Mouse (Mus musculus) adrenal gland, adult 2 months (tissue): ENCODE results near the gene Cdk5. TPM values are rescaled to one million over a fixed set of nuclear protein-coding genes. Genes with fewer than 3 reads are reported as not detected.
"Not testable (repeated sequence)": the region's sequence is repeated elsewhere in the genome, so short reads cannot be mapped to it uniquely, and the experiment has no call there.

Experiments
- DNase-seq: peaks from one replicate; pipeline ENCODE4 v3.0.0; 2021
- polyA plus RNA-seq: library from polyadenylated mRNA; depleted of rRNA; stranded (reverse); fragments of >200 nt; gene quantifications from 2 replicates; pipeline ENCODE4 v1.2.3, GENCODE M21; 2012
- total RNA-seq, 2 experiments: library from RNA; stranded (reverse); gene quantifications; 2 replicates each; pipeline ENCODE4 v1.2.3; 2021

Gene Cdk5
- total and polyA plus RNA-seq, 3 experiments = 40.7 to 60.2 (median 47.9) TPM

DNA sequence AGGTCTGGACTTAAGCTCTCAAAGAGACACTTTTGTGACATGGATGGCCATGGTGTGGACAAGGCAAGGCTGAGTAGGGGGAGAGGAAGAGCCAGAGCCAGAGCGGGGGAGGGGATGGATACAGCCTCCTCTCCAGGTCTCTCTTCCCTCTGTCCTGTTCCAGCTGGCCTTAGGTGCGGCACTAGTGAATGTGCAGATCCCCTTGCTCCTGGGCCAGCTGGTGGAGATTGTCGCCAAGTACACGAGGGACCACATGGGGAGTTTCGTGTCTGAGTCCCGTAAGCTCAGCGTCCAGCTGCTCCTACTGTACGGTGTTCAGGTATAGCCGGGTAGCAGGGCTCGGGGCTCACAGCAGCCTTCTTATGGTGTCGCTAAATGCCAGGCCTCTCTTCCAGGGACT is 23.0 kb downstream of the Cdk5 start:
- no peak for DNase-seq

GRCm38 (mm10) chr5:24399686-24400085 is 23.6 kb downstream of the Cdk5 start:
- DNase-seq = no peak

GRCm38 (mm10) chr5:24396254-24396653 is 27.1 kb downstream of the Cdk5 start:
- DNase-seq = not testable (repeated sequence)

DNA sequence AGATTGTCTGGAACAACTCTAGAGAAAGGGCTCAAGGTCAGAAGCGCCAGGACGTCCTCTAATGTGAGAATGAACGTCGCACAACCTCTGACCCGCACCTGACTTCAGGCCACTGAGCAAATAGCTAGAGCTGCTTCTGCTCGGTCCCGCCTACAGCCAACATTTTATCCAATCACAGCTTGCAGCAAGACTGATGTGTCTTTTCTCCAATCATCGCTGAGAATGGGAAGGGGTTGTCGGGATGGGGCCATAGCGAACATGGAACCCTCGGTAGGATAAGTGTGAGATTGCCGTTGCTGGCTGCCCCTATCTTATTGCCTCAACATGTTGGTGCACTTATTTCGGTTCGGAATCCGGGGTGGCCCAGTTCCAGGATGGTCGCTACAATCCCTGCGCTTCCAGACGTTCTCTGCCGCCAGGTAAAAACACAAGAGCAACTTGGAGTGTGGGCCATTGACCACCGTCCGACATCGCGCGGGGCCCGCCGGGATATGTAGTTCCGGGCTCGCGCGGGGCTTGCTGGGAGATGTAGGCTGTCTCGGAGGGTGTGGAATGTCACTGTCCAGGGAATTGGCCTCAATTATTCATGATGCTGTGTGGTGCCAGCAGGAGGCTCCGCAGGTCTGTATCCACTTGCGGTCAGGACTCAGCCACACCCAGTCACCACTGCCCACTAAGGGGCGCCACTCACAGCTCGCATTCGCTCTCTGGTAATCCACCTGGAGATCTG is 29.0 kb downstream of the Cdk5 start:
- DNase-seq = peak; percentile 97

- peak; percentile 85 for DNase-seq
These were observed 29.8 kb downstream of the Cdk5 start, which contains the start of gene Abcb8 for GRCm38 (mm10) chr5:24393392-24393997. TSS of gene Abcb8 (plus strand) at chr5:24393663.

GRCm38 (mm10) chr5:24392724-24393123 is 30.6 kb downstream of the Cdk5 start:
- DNase-seq = peak; percentile 40

GRCm38 (mm10) chr5:24391864-24392263 is 31.5 kb downstream of the Cdk5 start, which contains the start of gene Atg9b:
TSS of gene Atg9b (minus strand) at chr5:24392143.
- no peak for DNase-seq

DNA sequence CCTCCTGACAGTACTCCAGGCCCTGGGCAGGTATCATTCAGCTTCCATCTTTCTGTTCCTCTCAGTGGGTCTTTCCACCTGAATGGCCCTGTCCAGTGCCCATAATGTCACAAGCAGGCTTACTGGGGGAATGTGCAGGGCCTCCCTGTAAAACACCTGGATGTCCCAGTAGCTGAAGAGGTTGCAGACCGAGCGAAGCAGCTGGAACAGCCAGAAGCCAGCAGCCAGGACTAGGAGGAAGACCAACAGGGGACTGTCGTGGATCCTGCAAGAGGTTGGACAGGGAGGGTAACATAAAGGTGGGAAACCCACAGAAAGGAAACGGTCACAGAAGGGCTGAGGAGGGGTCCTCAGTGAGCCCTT is 33.7 kb downstream of the Cdk5 start:
- no peak for DNase-seq

- DNase-seq = peak; percentile 38
These were observed 34.2 kb downstream of the Cdk5 start for GRCm38 (mm10) chr5:24389011-24389657.

GRCm38 (mm10) chr5:24388246-24388915 is 34.9 kb downstream of the Cdk5 start:
- DNase-seq = no peak

DNA sequence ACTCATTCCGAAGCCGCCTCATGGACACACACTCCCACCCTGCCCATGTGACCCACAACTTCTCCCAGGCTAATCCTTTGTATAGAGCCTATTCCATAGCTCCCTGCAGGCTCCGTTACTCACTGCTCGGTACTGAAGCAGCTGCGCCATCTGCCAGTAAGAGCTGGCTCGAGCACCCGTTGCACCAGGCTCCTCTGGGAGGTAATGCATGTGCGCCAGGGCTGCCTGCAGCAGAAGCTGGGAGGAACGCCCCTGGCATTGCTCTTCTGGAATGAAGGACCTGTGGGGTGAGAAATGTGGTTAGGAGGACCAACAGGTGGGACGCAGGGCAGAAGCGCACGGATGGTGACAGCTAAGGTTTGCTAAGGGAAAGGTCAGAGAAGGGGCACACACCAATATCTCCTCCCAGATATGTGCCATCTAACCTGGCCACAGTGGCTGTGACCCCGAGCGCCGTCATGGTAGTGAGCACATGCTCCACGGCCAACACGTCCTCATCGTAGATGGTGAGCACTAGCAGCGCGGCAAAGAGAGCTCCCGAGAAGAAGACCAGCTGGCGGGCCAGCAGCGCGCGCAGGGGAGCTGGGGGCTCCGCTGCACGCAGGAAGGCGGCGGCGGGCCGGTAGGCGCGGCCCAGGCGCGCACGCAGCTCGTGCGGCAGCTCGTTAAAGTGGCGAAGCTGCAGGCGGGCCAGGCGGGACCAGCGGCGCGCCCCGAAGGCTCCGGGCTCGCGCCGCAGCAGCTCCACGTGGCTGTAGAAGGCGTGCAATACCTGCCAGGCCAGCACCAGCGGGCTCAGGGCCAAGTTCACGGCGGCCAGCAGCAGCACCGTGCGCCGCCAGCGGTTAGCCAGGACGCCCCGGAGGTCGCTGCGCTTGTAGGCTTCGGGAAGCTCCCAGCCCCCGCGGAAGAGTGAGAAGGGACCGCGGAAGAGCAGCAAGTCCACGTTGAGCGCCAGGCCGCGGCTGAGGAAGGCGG is 35.8 kb downstream of the Cdk5 start:
- peak; percentile 80 for DNase-seq

DNA sequence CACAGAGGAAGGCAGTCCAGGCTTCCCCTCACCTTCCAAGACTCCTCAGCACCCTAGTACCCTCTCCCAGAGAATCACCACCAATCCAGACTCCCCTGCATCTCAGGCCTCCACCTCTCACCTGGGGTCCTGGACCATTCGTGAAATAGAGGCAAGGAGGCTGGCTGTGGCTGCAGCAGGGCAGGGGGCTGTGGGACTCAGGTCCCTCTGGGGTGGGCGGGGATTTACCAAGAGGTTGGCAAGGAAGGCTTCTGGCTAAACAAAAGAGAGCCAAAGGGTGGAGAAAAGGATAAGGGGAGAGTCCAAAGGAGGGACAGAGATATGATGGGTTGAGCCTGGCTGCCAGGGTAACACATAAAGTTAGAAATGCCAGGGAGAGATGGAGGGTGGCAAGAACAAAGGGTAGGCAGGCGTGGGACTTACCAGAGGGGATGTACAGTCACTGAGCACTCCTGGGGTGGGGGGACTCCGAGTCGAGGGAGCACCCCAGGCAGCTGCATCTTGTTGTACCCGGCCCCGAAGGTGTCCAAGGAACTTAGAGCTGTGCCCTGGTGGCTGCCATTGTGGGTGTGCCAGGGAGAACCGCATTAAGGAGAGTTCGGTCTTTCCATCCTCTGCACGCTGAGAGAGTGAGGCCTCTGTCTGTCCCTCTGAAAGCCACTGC is 37.3 kb downstream of the Cdk5 start:
- DNase-seq = no peak

DNA sequence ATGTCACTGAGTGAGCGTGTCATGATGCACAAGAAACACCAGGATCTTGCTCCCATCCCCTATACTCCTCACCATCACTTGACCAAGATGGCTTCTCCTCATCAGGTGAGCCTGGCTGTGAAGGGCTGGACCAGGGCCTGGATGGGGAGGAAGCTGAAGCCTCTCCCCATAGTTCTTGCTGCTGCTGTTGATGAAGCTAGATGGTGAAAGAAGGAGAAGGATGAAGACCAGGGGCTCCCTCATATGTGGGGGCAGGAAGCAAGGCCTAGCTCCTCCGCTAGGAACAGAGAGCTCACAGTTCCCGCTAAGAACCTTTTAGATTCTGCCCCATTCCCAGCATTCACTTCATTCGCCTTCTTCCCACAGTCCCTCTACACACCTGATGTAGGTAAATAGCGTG is 38.0 kb downstream of the Cdk5 start:
- no peak for DNase-seq

- peak; percentile 44 for DNase-seq
These were observed 38.9 kb downstream of the Cdk5 start for GRCm38 (mm10) chr5:24384407-24384806.

- DNase-seq = peak; percentile 94
These were observed 40.1 kb downstream of the Cdk5 start for GRCm38 (mm10) chr5:24383026-24383859.

DNA sequence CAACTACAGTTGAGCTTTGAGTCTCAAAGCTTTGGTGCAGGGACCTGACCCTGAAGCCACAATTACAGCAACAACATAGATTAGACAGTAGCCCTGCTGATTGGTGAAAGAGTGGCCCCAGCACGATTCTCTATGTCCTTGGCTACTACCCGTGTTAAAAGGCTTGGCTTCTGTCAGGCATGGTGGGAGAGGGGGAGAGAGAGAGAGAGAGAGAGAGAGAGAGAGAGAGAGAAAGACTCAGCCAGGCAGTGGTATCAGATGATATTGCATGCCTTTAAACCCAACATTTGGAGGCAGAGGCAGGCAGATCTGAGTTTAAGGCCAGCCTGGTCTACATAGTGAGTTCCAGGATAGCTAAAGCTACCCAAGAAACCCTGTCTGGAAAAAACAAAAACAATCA is 41.3 kb downstream of the Cdk5 start:
- DNase-seq = no peak

DNA sequence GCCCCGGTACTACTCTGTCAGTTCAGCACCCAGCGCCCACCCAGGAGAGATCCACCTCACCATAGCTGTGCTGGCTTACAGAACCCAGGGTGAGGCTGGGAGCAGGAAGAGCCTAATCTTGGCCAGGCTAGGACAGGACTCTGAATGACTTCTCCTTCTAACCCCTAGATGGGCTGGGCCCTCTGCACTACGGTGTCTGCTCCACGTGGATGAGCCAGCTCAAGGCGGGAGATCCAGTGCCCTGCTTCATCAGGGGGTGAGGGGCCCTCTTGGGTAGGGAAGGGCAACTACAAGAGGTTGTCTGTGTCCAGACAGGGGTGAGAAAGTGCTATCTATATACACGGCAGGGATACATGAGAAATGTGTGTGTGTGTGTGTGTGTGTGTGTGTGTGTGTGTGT is 41.8 kb downstream of the Cdk5 start:
- no peak for DNase-seq

DNA sequence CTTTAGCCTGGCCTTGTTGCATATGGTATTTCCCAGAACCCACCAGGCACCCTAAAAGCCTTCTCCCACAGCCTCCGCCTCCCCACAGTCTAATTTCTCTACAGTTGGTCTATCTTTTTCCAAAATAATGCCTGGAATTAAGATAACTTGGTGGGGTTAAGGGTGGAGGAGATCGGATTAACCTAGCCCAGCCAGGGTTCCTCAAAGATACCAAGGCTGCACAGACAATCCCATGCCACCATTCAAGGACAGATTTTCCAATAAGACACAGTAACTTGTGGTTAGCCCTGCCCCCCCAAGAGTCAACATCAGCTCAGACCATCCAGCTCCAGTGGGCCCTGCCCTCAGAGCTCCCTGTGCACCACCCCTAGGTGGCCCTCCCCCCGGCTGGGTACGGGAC is 42.8 kb downstream of the Cdk5 start:
- no peak for DNase-seq

GRCm38 (mm10) chr5:24379501-24379900 is 43.8 kb downstream of the Cdk5 start:
- DNase-seq = no peak

GRCm38 (mm10) chr5:24378700-24379099 is 44.6 kb downstream of the Cdk5 start:
- no peak for DNase-seq
